Mouse (Mus musculus) ZHBTc4 (cell line): ENCODE data around the gene Afdn.
"Not testable (repeated sequence)": the region's sequence is repeated elsewhere in the genome, so short reads cannot be mapped to it uniquely, and the experiment has no call there.

Experiments used
- DNase-seq: peaks from one replicate; pipeline ENCODE4 v3.0.0-alpha.2; 2011; ENCODE audit warnings: low read depth, low spot score

Gene Afdn

GRCm38 (mm10) chr17:13738916-13739315, 21.4 kb upstream of the Afdn start:
- no peak for DNase-seq

- no peak for DNase-seq
Measured at GRCm38 (mm10) chr17:13739981-13740380, 20.4 kb upstream of the Afdn start.

- no peak for DNase-seq
Measured at GRCm38 (mm10) chr17:13740796-13741195, 19.5 kb upstream of the Afdn start.

GRCm38 (mm10) chr17:13741611-13742010, 18.7 kb upstream of the Afdn start:
- DNase-seq, result no peak

- DNase-seq, result no peak
Measured at GRCm38 (mm10) chr17:13742334-13742733, 18.0 kb upstream of the Afdn start.

- DNase-seq, result no peak
Measured at GRCm38 (mm10) chr17:13742941-13743708, 17.2 kb upstream of the Afdn start.

GRCm38 (mm10) chr17:13743709-13744079, 16.6 kb upstream of the Afdn start:
- DNase-seq, result peak; percentile 30

GRCm38 (mm10) chr17:13744219-13744618, 16.1 kb upstream of the Afdn start:
- no peak for DNase-seq

- no peak for DNase-seq
Measured at GRCm38 (mm10) chr17:13744824-13745223, 15.5 kb upstream of the Afdn start.

GRCm38 (mm10) chr17:13745373-13745772, 15.0 kb upstream of the Afdn start:
- DNase-seq, result peak; percentile 40

GRCm38 (mm10) chr17:13746330-13746729, 14.0 kb upstream of the Afdn start:
- DNase-seq, result no peak

- DNase-seq, result peak; percentile 72
Measured at GRCm38 (mm10) chr17:13747681-13748080, 12.7 kb upstream of the Afdn start.

GRCm38 (mm10) chr17:13749027-13749426, 11.3 kb upstream of the Afdn start:
- DNase-seq, result no peak

- DNase-seq, result no peak
Measured at GRCm38 (mm10) chr17:13753918-13754317, 6.4 kb upstream of the Afdn start.

- DNase-seq, result no peak
Measured at GRCm38 (mm10) chr17:13754940-13755339, 5.4 kb upstream of the Afdn start.

- no peak for DNase-seq
Measured at GRCm38 (mm10) chr17:13758586-13758985, 1.8 kb upstream of the Afdn start.

- DNase-seq, result peak; percentile 70
Measured at GRCm38 (mm10) chr17:13759156-13759852, 1.0 kb upstream of the Afdn start.

- DNase-seq, result no peak
Measured at GRCm38 (mm10) chr17:13760675-13761178, 388 bp downstream of the Afdn start.

GRCm38 (mm10) chr17:13761179-13761913, 1.0 kb downstream of the Afdn start, which contains the start of gene Tcte2:
TSS of gene Tcte2 (minus strand) at chr17:13761825.
- DNase-seq, result peak; percentile 72

GRCm38 (mm10) chr17:13763819-13764218, 3.5 kb downstream of the Afdn start:
- DNase-seq, result no peak

- not testable (repeated sequence) for DNase-seq
Measured at GRCm38 (mm10) chr17:13764911-13765310, 4.6 kb downstream of the Afdn start.

GRCm38 (mm10) chr17:13768531-13768930, 8.2 kb downstream of the Afdn start:
- no peak for DNase-seq
